Mouse (Mus musculus) myocyte (in vitro differentiated cells): ENCODE data around the gene Slc6a1.

ENCODE experiments used
- E2F4 ChIP-seq: IDR thresholded peaks from one replicate; pipeline ENCODE4 v1.6.1; 2011; ENCODE audit warnings: mild to moderate bottlenecking, control low read depth, moderate library complexity; ENCODE audit not compliant: insufficient read depth
- MYOD1 ChIP-seq, 3 experiments: IDR thresholded peaks; one replicate each; pipeline ENCODE4 v1.6.1; 2011; ENCODE audit warnings: control low read depth in 2 of 3, low read depth in 2 of 3, mild to moderate bottlenecking in 2 of 3, moderate library complexity in 1 of 3; ENCODE audit not compliant: insufficient read length in 2 of 3, control insufficient read depth in 1 of 3
- POLR2A ChIP-seq: IDR thresholded peaks from one replicate; pipeline ENCODE4 v1.6.1; 2011; ENCODE audit warnings: low read depth, mild to moderate bottlenecking, control low read depth, moderate library complexity; ENCODE audit not compliant: insufficient read length
- POLR2AphosphoS2 ChIP-seq: IDR thresholded peaks from one replicate; pipeline ENCODE4 v1.6.1; 2011; ENCODE audit warnings: low read depth, control low read depth; ENCODE audit not compliant: insufficient read length
- REST ChIP-seq: IDR thresholded peaks from one replicate; pipeline ENCODE4 v1.6.1; 2011; ENCODE audit warnings: mild to moderate bottlenecking, control low read depth, moderate library complexity; ENCODE audit not compliant: insufficient read depth, insufficient read length
- USF1 ChIP-seq: IDR thresholded peaks from one replicate; pipeline ENCODE4 v1.6.1; 2011; ENCODE audit warnings: low read depth, mild to moderate bottlenecking, control low read depth, moderate library complexity

GRCm38 (mm10) chr6:114329597-114330470 is 47.4 kb downstream of the Slc6a1 start:
- TF ChIP-seq E2F4 (no peak), POLR2A (no peak), MYOD1 (IDR thresholded peaks at IDR 0.05; ENCODE audit: control insufficient read depth in 1 of 3, insufficient read length in 2 of 3, low read depth in 2 of 3) (no peak), USF1 (no peak), POLR2AphosphoS2 (no peak), REST (no peak)
